Mouse (Mus musculus) ES-E14 (cell line): ENCODE results near the gene Tulp3. TPM values are rescaled to one million over a fixed set of nuclear protein-coding genes. Genes with fewer than 3 reads are reported as not detected.

Experiments
- DNase-seq: peaks from one replicate; pipeline ENCODE4 v3.0.0-alpha.2; 2013; ENCODE audit warnings: low read depth, low spot score
- H3K27ac ChIP-seq: 2 replicates; pipeline ENCODE4 v1.5.1; 2012; ENCODE audit warnings: low read depth, mild to moderate bottlenecking, low read length, moderate library complexity, mixed read lengths; ENCODE audit not compliant: poor library complexity, insufficient read depth, severe bottlenecking
- H3K36me3 ChIP-seq: 2 replicates; pipeline ENCODE4 v1.6.1; 2012; ENCODE audit warnings: mild to moderate bottlenecking, low read length, moderate library complexity, mixed read lengths; ENCODE audit not compliant: control insufficient read depth, poor library complexity, insufficient read depth, severe bottlenecking
- H3K4me1 ChIP-seq, 2 experiments: fragments of 150-350 bp in 1 of 2; sonication (generic) in 1 of 2; 2 replicates each; pipeline ENCODE4 v1.6.1; 2012; ENCODE audit warnings: low read length in 2 of 2, mild to moderate bottlenecking in 1 of 2, mixed read lengths in 1 of 2; ENCODE audit not compliant: control insufficient read depth in 2 of 2, insufficient read depth in 2 of 2, poor library complexity in 1 of 2
- H3K4me3 ChIP-seq, 2 experiments: fragments of 150-350 bp in 1 of 2; sonication (generic) in 1 of 2; 2 replicates each; pipeline ENCODE4 v1.5.1; 2012; ENCODE audit warnings: low read length in 2 of 2, low read depth in 1 of 2, mild to moderate bottlenecking in 1 of 2, mixed read lengths in 1 of 2; ENCODE audit not compliant: insufficient read depth in 1 of 2, poor library complexity in 1 of 2, severe bottlenecking in 1 of 2
- H3K9ac ChIP-seq: 2 replicates; pipeline ENCODE4 v1.6.1; 2012; ENCODE audit warnings: low read depth, mild to moderate bottlenecking, low read length, mixed read lengths; ENCODE audit not compliant: poor library complexity, insufficient read depth, severe bottlenecking
- H3K9me3 ChIP-seq: fragments of 150-350 bp; sonication (generic); 2 replicates; pipeline ENCODE4 v1.6.1; 2012; ENCODE audit warnings: low read depth, mild to moderate bottlenecking, low read length; ENCODE audit not compliant: control insufficient read depth, insufficient read depth
- CHD2 ChIP-seq: IDR thresholded peaks from 2 replicates; pipeline ENCODE4 v1.6.1; 2014; ENCODE audit warnings: mild to moderate bottlenecking, low read depth, low read length, inconsistent platforms
- HCFC1 ChIP-seq: IDR thresholded peaks from 2 replicates; pipeline ENCODE4 v1.6.1; 2012; ENCODE audit warnings: low read length, inconsistent platforms, borderline replicate concordance; ENCODE audit not compliant: insufficient read depth
- MAFK ChIP-seq: IDR thresholded peaks from 2 replicates; pipeline ENCODE4 v1.6.1; 2014; ENCODE audit warnings: mild to moderate bottlenecking, low read depth, low read length, inconsistent platforms; ENCODE audit not compliant: insufficient read depth
- ZC3H11A ChIP-seq: IDR thresholded peaks from 2 replicates; pipeline ENCODE4 v1.6.1; 2012; ENCODE audit warnings: low read depth, mild to moderate bottlenecking, inconsistent platforms, low read length, borderline replicate concordance
- ZNF384 ChIP-seq: IDR thresholded peaks from 2 replicates; pipeline ENCODE4 v1.6.1; 2012; ENCODE audit warnings: low read depth, low read length, inconsistent platforms
- in situ Hi-C, 2 experiments: fragments of 600-800 bp; cut with MboI; formaldehyde crosslinking; loops; one replicate each; pipeline ENCODE4 v1.15.1; 2025; ENCODE audit warnings: low sequenced_read_pairs in 2 of 2, inconsistent platforms in 1 of 2; ENCODE audit not compliant: unreplicated experiment in 2 of 2
- total RNA-seq: library from RNA; depleted of rRNA; stranded (reverse); fragments of 300-350 nt; gene quantifications from 2 replicates; pipeline ENCODE4 v1.2.3, GENCODE M21; 2012

Gene Tulp3
- total RNA-seq, 1 experiment: 11.7 TPM

DNA sequence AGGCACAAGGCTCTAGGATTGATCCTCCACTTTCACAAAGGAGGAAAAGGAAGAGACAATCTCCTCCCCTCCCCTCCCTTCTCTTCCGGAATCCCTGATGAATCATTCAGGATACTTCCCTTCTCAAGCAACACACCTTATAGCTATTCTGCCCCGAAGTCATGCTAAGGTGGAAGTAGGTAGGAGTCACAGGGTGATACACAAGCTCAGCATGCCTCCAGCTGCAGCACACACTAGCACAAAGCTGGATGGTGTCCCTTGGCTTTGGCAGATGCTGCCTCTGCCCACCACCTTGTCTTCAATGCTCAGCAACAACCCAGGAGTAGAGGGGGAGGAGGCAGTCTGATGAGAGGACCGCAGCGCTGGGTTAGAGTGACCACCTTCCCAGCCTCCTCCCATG is 76.6 kb downstream of the Tulp3 start:
- Histone ChIP-seq H3K9ac (0 out of 2 replicates have a peak overlapping the region, but pooled peaks have one; percentile 3), H3K4me3 (no peak overlapping the region), H3K9me3 (no peaks in the 10 kb centered on the region), H3K27ac (no peak overlapping the region), H3K36me3 (no peaks in the 10 kb centered on the region), H3K4me1 (peaks cover 13 to 32% of the 10 kb centered on the region in 2 experiments)
- TF ChIP-seq ZC3H11A: no peak
- TF ChIP-seq ZNF384: no peak
- no peak for TF ChIP-seq MAFK
- no peak for TF ChIP-seq CHD2
- TF ChIP-seq HCFC1: no peak
- DNase-seq: no peak
- in situ Hi-C loops: no loop called here

DNA sequence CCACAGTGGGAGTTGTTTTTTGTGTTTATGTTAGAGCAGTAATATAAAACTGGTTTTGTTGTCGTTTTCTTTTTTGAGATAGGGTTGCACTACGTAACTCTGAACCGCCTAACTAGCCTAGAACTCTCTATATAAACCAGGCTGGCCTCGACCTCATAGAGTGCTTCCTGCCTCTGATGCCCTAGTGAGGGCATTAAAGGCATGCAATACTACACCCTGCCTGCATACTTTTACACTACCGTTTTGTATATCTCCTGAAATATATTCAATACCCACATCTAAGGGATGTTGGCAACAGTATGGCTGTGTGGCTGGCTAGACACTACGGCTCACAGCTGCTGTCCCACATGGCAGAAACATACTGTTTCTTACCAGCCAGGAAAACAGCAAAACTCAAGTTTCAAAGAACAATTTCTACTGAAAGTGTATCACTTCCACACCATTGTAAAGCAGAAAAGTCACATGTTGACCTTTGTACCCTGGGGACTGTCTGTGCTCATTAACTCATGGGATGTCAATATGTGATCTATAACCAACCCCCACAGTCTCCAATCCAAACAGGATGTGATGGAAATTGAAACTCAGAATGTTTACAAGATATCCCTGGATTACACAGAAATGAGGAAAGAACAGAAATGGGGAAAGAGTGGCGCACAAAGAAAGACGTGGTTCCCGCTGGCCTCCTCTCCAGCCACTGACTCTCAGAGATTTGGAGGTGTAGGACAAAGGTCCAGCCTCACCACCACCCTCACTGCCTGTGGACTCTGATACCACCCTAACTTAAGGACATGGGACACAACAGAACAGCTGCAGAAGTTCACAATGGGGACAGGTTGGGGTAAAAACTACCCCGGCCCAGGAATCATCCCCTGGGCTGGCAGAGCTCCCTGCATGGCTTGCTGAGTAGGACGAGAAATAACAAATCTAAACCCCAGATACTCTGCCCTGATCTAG is 78.2 kb downstream of the Tulp3 start:
- H3K4me1 ChIP-seq: peaks cover 11 to 28% of the 10 kb centered on the region in 2 experiments; a peak in 3 of 4 replicates
- no peaks in the 10 kb centered on the region for H3K9me3 ChIP-seq
- H3K27ac ChIP-seq: no peak overlapping the region
- no peak for DNase-seq
- H3K4me3 ChIP-seq: no peak overlapping the region
- in situ Hi-C loops: no loop called here
- no peaks in the 10 kb centered on the region for H3K36me3 ChIP-seq
- no peak overlapping the region for H3K9ac ChIP-seq
- TF ChIP-seq ZNF384: no peak
- no peak for TF ChIP-seq MAFK
- TF ChIP-seq HCFC1: no peak
- no peak for TF ChIP-seq ZC3H11A
- no peak for TF ChIP-seq CHD2

DNA sequence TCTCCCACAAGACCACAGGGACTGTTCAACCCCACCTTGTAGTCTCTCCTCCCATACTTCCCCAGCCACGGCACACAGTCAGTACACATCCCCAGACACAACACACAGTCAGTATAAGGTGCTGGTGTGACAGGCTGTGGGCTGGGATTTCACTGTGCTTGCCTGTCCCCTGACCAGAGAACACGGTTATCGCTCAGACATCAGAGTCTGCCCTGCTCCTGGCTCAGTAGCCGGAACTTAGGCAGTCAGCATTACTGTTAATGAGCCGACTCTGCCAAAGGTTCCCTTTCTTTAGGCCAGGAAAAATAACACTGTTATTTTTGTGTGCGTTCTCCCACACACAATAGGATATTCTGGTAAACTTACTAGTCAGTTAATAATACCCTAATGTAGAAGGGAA is 79.3 kb downstream of the Tulp3 start:
- H3K9me3 ChIP-seq: no peaks in the 10 kb centered on the region
- no peaks in the 10 kb centered on the region for H3K36me3 ChIP-seq
- no peak overlapping the region for H3K9ac ChIP-seq
- no peak for TF ChIP-seq ZNF384
- no peak for TF ChIP-seq HCFC1
- no peak for TF ChIP-seq CHD2
- no peak for TF ChIP-seq ZC3H11A
- in situ Hi-C loops: no loop called here
- no peak overlapping the region for H3K4me3 ChIP-seq
- H3K4me1 ChIP-seq: peaks cover 6 to 27% of the 10 kb centered on the region in 2 experiments; a peak in 3 of 4 replicates
- no peak overlapping the region for H3K27ac ChIP-seq
- DNase-seq: no peak

DNA sequence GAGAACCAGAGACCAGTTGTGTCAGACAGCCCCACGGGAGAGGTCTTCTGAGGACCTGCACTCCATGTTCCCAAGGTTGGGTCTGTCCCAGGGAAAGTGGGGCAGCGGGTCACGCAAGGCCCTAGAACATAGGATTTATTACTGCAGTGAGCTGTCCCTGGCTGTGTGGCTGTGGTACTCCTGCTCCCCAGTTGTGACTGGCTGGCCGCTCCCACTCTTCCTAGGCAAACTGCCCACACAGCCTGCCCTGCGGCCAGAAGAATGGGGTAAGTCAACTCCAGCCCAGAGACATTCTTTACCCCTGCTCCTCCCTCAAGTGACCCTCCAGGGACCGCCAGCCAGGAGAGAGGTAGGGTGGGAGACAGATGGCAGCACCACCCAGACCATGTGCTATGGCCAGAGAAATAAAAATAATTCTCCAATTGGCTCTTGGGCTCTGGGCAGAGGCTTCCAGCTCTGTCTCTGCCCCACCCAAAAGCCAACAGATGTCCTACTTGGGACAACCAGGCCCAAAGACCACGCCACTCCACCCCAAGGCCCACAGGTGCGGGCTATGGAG is 80.1 kb downstream of the Tulp3 start:
- Histone ChIP-seq H3K27ac (no peak overlapping the region), H3K9ac (0 out of 2 replicates have a peak overlapping the region, but pooled peaks have one; percentile 13), H3K4me3 (no peak overlapping the region; a peak in 2 of 4 replicates), H3K9me3 (no peaks in the 10 kb centered on the region), H3K36me3 (peaks cover 1% of the 10 kb centered on the region; the same call in 1 of the 2 replicates), H3K4me1 (peaks cover 6 to 24% of the 10 kb centered on the region in 2 experiments; a peak in 3 of 4 replicates)
- no peak for DNase-seq
- in situ Hi-C loops: no loop called here
- TF ChIP-seq ZC3H11A: no peak
- no peak for TF ChIP-seq HCFC1
- no peak for TF ChIP-seq CHD2
- TF ChIP-seq ZNF384: no peak
- no peak for TF ChIP-seq MAFK
